21 mouse cellular contexts compared by ENCODE assay signal in genomic region chr12:38497229-38497628, GRCm38 (mm10).
DNase-seq lines count a peak whose midpoint lies in the region; ATAC-seq lines count a peak whose summit lies in the region.
"Had no signal": no experiment of that assay in that cellular context is flagged by ENCODE, and none has a peak within 500 bp of the region (broad histone marks: within the 10 kb centered on the region; RNA-seq: fewer than 3 reads in every experiment).

No protein-coding gene starts in this region.

- 23% methylated on average over 2 of the region's 2 CpGs for WGBS in forebrain, embryonic 16.5 days
- 34% methylated on average over 2 of the region's 2 CpGs for WGBS in forebrain, embryonic 12.5 days
- WGBS in hindbrain, embryonic 12.5 days: 43% methylated on average over 2 of the region's 2 CpGs
- 25% methylated on average over 2 of the region's 2 CpGs for WGBS in hindbrain, embryonic 16.5 days
- 29% methylated on average over 2 of the region's 2 CpGs for WGBS in midbrain, embryonic 14.5 days
- WGBS in midbrain, embryonic 16.5 days: 40% methylated on average over 2 of the region's 2 CpGs

- no peak overlapping the region for H3K27ac ChIP-seq in forebrain, embryonic 16.5 days (ENCODE audit: low read length)
- no peak overlapping the region for H3K27ac ChIP-seq in forebrain, embryonic 12.5 days
- H3K27ac ChIP-seq in hindbrain, embryonic 12.5 days: no peak overlapping the region
- H3K27ac ChIP-seq in hindbrain, embryonic 16.5 days (ENCODE audit: low read depth, low read length): no peak overlapping the region
- no peak overlapping the region for H3K27ac ChIP-seq in midbrain, embryonic 14.5 days (replicated peaks; ENCODE audit: low read depth, low read length)
- no peak overlapping the region for H3K27ac ChIP-seq in midbrain, embryonic 16.5 days (ENCODE audit: low read length)
- H3K27ac ChIP-seq: embryonic facial prominence, embryonic 13.5 days; embryonic facial prominence, embryonic 15.5 days; forebrain, embryonic 10.5 days; forebrain, embryonic 13.5 days had no signal

- H3K36me3 ChIP-seq in forebrain, embryonic 16.5 days (ENCODE audit: control insufficient read depth, insufficient read depth): no peaks in the 10 kb centered on the region
- no peaks in the 10 kb centered on the region for H3K36me3 ChIP-seq in forebrain, embryonic 12.5 days (replicated peaks)
- H3K36me3 ChIP-seq in hindbrain, embryonic 12.5 days: no peaks in the 10 kb centered on the region
- H3K36me3 ChIP-seq in hindbrain, embryonic 16.5 days (ENCODE audit: control insufficient read depth, insufficient read depth, low read length): no peaks in the 10 kb centered on the region
- no peaks in the 10 kb centered on the region for H3K36me3 ChIP-seq in midbrain, embryonic 14.5 days (ENCODE audit: control insufficient read depth, insufficient read depth, low read length)
- H3K36me3 ChIP-seq in midbrain, embryonic 16.5 days (ENCODE audit: control insufficient read depth, insufficient read depth, low read length): no peaks in the 10 kb centered on the region
- H3K36me3 ChIP-seq: embryonic facial prominence, embryonic 13.5 days; embryonic facial prominence, embryonic 15.5 days; forebrain, embryonic 10.5 days had no signal

- H3K9ac ChIP-seq in forebrain, embryonic 16.5 days (replicated peaks; ENCODE audit: low read depth, low read length): no peak overlapping the region
- H3K9ac ChIP-seq in forebrain, embryonic 12.5 days: no peak overlapping the region
- H3K9ac ChIP-seq in hindbrain, embryonic 12.5 days: no peak overlapping the region
- no peak overlapping the region for H3K9ac ChIP-seq in hindbrain, embryonic 16.5 days (ENCODE audit: low read depth, low read length)
- no peak overlapping the region for H3K9ac ChIP-seq in midbrain, embryonic 14.5 days (replicated peaks; ENCODE audit: low read length)
- H3K9ac ChIP-seq in midbrain, embryonic 16.5 days (ENCODE audit: low read depth, low read length): no peak overlapping the region
- H3K9ac ChIP-seq: embryonic facial prominence, embryonic 13.5 days; embryonic facial prominence, embryonic 15.5 days; forebrain, embryonic 13.5 days had no signal

- no peaks in the 10 kb centered on the region for H3K27me3 ChIP-seq in forebrain, embryonic 16.5 days (replicated peaks; ENCODE audit: control insufficient read depth, insufficient read depth, low read length)
- H3K27me3 ChIP-seq in forebrain, embryonic 12.5 days: no peaks in the 10 kb centered on the region
- H3K27me3 ChIP-seq in hindbrain, embryonic 12.5 days: no peaks in the 10 kb centered on the region
- H3K27me3 ChIP-seq in hindbrain, embryonic 16.5 days (replicated peaks; ENCODE audit: control insufficient read depth, insufficient read depth, low read length): no peaks in the 10 kb centered on the region
- H3K27me3 ChIP-seq in midbrain, embryonic 14.5 days (ENCODE audit: control insufficient read depth, insufficient read depth, low read length): no peaks in the 10 kb centered on the region
- no peaks in the 10 kb centered on the region for H3K27me3 ChIP-seq in midbrain, embryonic 16.5 days (ENCODE audit: control insufficient read depth, insufficient read depth, low read depth, low read length)
- H3K27me3 ChIP-seq: embryonic facial prominence, embryonic 13.5 days; embryonic facial prominence, embryonic 15.5 days; forebrain, embryonic 13.5 days had no signal

- peak; percentile 31; the same call in 1 of the 2 replicates for ATAC-seq in forebrain, embryonic 16.5 days
- ATAC-seq in forebrain, embryonic 12.5 days (ENCODE audit: low FRiP score): no peak
- peak; percentile 72 for ATAC-seq in hindbrain, embryonic 12.5 days (ENCODE audit: low FRiP score)
- no peak for ATAC-seq in hindbrain, embryonic 16.5 days
- ATAC-seq in midbrain, embryonic 14.5 days (ENCODE audit: low FRiP score, low TSS enrichment): no peak
- no peak for ATAC-seq in midbrain, embryonic 16.5 days
- ATAC-seq: forebrain, embryonic 13.5 days had no signal

- H3K9me3 ChIP-seq in forebrain, embryonic 16.5 days (ENCODE audit: control insufficient read depth, low read length): no peaks in the 10 kb centered on the region
- H3K9me3 ChIP-seq in forebrain, embryonic 12.5 days: no peaks in the 10 kb centered on the region
- no peaks in the 10 kb centered on the region for H3K9me3 ChIP-seq in hindbrain, embryonic 12.5 days (replicated peaks)
- H3K9me3 ChIP-seq in hindbrain, embryonic 16.5 days (ENCODE audit: control insufficient read depth, low read length): no peaks in the 10 kb centered on the region
- H3K9me3 ChIP-seq in midbrain, embryonic 14.5 days (ENCODE audit: control insufficient read depth, low read length): no peaks in the 10 kb centered on the region; the same call in 1 of the 2 replicates
- H3K9me3 ChIP-seq in midbrain, embryonic 16.5 days (replicated peaks; ENCODE audit: control insufficient read depth, low read length, poor library complexity, severe bottlenecking): no peaks in the 10 kb centered on the region
- H3K9me3 ChIP-seq: embryonic facial prominence, embryonic 13.5 days; embryonic facial prominence, embryonic 15.5 days; forebrain, embryonic 10.5 days; forebrain, embryonic 13.5 days had no signal

- H3K4me3 ChIP-seq in forebrain, embryonic 16.5 days (replicated peaks; ENCODE audit: low read length): no peak overlapping the region
- H3K4me3 ChIP-seq in forebrain, embryonic 12.5 days (replicated peaks): no peak overlapping the region
- no peak overlapping the region for H3K4me3 ChIP-seq in hindbrain, embryonic 12.5 days
- H3K4me3 ChIP-seq in hindbrain, embryonic 16.5 days (ENCODE audit: low read length): no peak overlapping the region
- H3K4me3 ChIP-seq in midbrain, embryonic 14.5 days (replicated peaks; ENCODE audit: low read depth, low read length): no peak overlapping the region
- H3K4me3 ChIP-seq in midbrain, embryonic 16.5 days (ENCODE audit: low read depth, low read length): no peak overlapping the region
- H3K4me3 ChIP-seq: embryonic facial prominence, embryonic 13.5 days; embryonic facial prominence, embryonic 15.5 days; erythroblast, embryonic 14.5 days; forebrain, embryonic 10.5 days; forebrain, embryonic 13.5 days had no signal

- peak; percentile 3 for DNase-seq in midbrain, embryonic 14.5 days
- no peak for DNase-seq in cerebellum, postnatal 25 days
- DNase-seq: adrenal gland, adult 2 months; adrenal gland, postnatal 10 days; adrenal gland, postnatal 25 days; cerebellum, adult 11-12 months; cerebellum, adult 2 months; cerebellum, adult 9-10 months; cerebellum, postnatal 10 days; cerebellum, postnatal 36 days; embryo, embryonic 11 days had no signal

- no peak overlapping the region for H3K4me2 ChIP-seq in forebrain, embryonic 16.5 days (ENCODE audit: low read length)
- H3K4me2 ChIP-seq in forebrain, embryonic 12.5 days: no peak overlapping the region
- no peak overlapping the region for H3K4me2 ChIP-seq in hindbrain, embryonic 12.5 days (replicated peaks)
- no peak overlapping the region for H3K4me2 ChIP-seq in hindbrain, embryonic 16.5 days (ENCODE audit: low read length)
- H3K4me2 ChIP-seq in midbrain, embryonic 14.5 days (ENCODE audit: low read length): no peak overlapping the region
- H3K4me2 ChIP-seq in midbrain, embryonic 16.5 days (ENCODE audit: low read length): no peak overlapping the region
- H3K4me2 ChIP-seq: embryonic facial prominence, embryonic 13.5 days; embryonic facial prominence, embryonic 15.5 days; forebrain, embryonic 13.5 days had no signal

- H3K4me1 ChIP-seq in forebrain, embryonic 16.5 days (replicated peaks; ENCODE audit: control insufficient read depth, insufficient read depth, low read length): peaks cover 9% of the 10 kb centered on the region
- H3K4me1 ChIP-seq in forebrain, embryonic 12.5 days: no peaks in the 10 kb centered on the region
- H3K4me1 ChIP-seq in hindbrain, embryonic 12.5 days: no peaks in the 10 kb centered on the region
- no peaks in the 10 kb centered on the region for H3K4me1 ChIP-seq in hindbrain, embryonic 16.5 days (ENCODE audit: control insufficient read depth, insufficient read depth, low read depth, low read length)
- H3K4me1 ChIP-seq in midbrain, embryonic 14.5 days (ENCODE audit: control insufficient read depth, insufficient read depth, low read length): no peaks in the 10 kb centered on the region
- H3K4me1 ChIP-seq in midbrain, embryonic 16.5 days (ENCODE audit: control insufficient read depth, insufficient read depth, low read length): no peaks in the 10 kb centered on the region
- H3K4me1 ChIP-seq: embryonic facial prominence, embryonic 13.5 days; embryonic facial prominence, embryonic 15.5 days had no signal

Comparison
In these comparisons a context has a peak if more than half of its experiments do, and no peak if none do; other contexts are left out.
1. ATAC-seq: peak in forebrain, embryonic 16.5 days (single experiment) and hindbrain, embryonic 12.5 days (single experiment); none in forebrain, embryonic 12.5 days (single experiment), hindbrain, embryonic 16.5 days (single experiment), midbrain, embryonic 14.5 days (single experiment) and midbrain, embryonic 16.5 days (single experiment).